Mouse (Mus musculus) lung, postnatal 25 days (tissue): ENCODE results near the gene Kpna2.

Experiments used
- DNase-seq: peaks from one replicate; pipeline ENCODE4 v3.0.0; 2022; ENCODE audit warnings: low spot score

Kpna2 gene

DNA sequence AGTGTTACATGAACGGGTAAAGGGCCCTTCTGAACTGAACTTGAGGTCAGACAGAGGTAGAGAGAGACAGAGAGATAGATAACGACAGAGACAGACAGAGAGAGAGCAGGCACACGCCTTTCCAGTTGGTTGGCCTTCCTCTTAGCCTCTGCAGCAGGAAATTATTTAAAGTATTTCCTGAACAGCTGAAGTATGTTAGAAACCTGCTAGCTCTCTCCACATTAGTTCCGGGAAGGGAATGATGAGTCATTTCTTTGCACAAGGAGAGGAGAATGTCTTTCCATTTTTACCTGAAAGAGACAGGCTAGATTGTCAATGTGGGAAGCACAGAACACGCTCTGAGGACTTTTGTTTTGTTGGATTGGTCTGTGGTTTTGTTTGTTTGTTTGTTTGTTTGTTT, 17.0 kb downstream of the Kpna2 start:
- DNase-seq = no peak

DNA sequence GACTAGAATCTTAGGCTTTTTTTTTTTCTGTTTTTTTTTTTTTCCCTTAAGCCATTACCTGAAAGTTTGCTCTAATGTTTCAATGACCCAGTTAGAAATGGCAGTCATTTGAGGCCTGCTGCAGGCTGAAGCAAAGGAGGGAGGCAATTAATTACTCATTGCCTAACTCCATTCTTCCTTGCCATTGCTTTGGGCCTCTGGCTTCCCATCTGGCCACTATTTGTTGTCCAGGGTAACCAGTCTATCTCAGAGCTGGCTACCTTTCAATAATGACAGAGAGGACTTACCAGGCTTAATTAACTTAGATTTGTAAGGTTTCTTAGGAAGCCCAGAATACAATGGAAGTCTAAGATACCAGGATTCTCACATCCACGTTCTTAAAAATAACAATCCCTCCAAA, 17.6 kb downstream of the Kpna2 start:
- no peak for DNase-seq

- DNase-seq = peak; percentile 83
Measured at GRCm38 (mm10) chr11:106980455-106980854, 18.9 kb downstream of the Kpna2 start.

- DNase-seq = peak; percentile 65
Measured at GRCm38 (mm10) chr11:106976194-106976593, 23.1 kb downstream of the Kpna2 start.

- no peak for DNase-seq
Measured at GRCm38 (mm10) chr11:106975419-106976177, 23.7 kb downstream of the Kpna2 start.

- DNase-seq = no peak
Measured at GRCm38 (mm10) chr11:106974440-106974839, 24.9 kb downstream of the Kpna2 start.

GRCm38 (mm10) chr11:106973016-106973415, 26.3 kb downstream of the Kpna2 start:
- DNase-seq = no peak

- no peak for DNase-seq
Measured at GRCm38 (mm10) chr11:106969798-106970197, 29.5 kb downstream of the Kpna2 start.

DNA sequence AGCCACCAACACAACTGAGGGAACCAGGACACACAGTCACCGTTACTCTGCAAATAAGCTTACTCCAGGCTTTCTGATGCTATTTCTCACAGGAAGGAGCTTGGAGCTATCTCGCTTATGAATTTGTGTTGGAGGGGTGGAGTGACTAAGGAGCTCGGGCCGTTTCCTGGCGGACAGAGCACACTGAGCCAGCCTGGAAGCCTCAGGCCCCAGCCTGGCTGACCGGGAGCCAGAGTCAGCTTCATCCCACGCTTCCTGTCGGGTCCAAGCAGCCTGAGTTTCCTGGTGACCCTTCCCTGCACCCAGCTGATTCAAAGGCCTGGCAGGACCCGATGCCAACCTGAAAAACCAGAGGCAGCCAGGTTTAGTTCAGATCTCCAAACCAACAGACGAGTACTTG, 31.7 kb downstream of the Kpna2 start:
- peak; percentile 79 for DNase-seq

GRCm38 (mm10) chr11:106965881-106966280, 33.5 kb downstream of the Kpna2 start:
- no peak for DNase-seq

DNA sequence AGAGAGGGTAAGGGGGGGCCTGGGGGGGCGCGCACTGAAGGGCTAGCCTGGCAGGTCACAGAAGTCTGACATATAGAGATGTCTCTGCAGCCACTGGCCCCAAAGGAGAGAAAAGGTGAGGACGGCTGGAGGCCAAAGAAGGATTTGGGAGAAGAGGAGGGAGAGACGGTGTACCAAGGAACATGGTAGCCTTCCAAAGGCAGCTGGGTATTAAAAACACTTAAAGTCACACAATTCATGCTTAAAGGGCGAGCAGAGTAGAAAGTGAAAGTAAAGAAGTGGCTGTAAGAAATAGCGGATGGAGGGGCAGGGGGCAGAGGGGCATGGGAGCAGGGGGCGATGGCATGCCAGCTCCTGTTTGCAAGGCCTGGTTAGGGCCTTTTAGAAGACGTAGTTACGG, 37.0 kb downstream of the Kpna2 start:
- DNase-seq = no peak

DNA sequence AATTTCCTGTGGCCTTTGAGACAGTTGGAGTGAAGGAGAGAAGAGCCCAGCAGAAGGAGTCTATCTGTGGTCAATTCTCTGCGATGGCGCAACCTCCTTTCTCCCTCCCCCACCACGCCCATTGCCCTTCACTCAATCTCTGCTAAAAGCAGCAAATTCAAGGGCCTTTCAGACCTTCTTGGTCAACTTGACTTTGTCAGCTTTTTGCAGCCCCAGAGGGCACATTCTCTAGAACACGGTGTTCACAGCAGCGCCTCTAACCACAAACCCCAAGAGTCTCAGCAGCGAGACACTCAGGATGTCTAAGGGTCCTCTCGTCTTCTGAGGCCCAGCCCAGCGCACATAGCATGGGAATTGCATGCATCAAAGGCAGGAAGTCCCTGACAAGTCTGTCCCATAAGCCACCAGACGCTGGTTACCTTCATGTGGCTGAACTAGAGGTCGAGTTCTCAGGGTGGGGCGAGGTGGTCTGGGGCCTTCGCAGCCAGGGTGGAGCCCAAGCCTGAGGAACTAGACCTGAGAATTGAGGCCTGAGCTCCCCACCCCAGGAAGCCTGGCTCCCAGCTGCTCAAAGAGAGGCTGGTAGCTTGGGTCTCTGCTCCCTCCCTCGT, 37.8 kb downstream of the Kpna2 start:
- DNase-seq = peak; percentile 61

- DNase-seq = no peak
Measured at GRCm38 (mm10) chr11:106959121-106959520, 40.2 kb downstream of the Kpna2 start.

DNA sequence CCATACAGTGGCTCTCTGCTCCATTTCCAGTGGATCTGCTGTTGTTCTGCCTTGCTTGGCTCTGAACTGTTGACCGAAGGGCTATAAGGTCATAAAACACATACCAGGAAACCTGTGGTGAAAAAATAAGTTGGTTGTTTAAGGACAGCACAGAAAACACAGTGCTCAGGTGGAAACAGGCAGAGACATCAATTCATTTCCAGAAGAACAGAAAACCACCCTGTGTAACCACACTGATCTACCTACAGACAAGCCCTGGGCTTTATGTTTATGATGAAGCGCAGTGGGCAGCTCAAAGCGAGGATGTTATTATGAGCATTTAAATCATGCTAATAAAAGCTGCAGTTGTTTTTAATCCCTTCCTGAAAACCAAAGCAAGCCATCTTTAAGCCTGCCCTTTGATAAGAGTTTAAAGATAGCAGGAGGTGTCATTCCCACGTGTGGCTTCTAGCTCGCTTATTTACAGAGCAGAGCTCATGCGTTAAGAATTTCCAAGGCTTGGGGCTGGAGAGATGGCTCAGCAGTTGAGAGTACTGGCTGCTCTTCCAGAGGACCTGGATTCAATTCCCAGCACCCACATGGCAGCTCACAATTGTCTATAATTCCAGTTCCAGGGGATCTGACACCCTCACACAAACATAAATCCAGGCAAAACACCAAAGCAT, 40.8 kb downstream of the Kpna2 start:
- no peak for DNase-seq

DNA sequence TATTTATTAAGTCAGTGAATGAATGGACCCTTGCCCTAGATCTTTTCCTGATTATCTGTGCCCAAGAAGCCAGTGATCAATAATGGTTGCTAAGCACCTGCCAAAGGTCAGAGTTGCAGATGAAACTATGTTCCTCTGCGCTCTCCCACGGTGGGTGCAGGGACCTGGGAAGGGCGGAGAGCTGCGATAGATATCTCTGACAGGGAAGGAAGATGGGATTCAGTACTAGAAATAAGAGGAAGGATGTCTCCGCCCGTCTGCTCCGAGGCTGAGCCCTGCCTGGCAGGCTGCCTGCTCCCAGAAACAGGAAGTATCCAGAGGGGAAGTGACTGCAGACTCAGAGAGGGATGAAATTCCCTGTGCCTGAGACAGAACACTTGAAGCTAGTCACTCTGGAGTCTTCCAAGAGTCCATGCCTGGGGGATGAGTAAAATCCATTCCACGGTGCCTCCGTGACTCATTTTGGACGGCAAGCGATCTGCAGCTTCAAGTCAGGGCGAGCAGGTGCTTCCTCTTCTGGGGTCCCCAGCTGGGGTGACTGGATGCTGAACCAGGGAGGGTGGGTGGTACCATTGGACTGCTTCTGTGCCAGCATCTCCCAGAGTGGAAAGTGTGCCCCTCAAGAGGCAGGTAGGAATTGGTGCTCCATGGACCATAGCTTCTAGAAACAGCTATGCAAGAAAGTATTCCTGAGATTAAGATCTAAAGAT, 41.9 kb downstream of the Kpna2 start:
- DNase-seq = peak; percentile 90

GRCm38 (mm10) chr11:106954566-106954965, 44.8 kb downstream of the Kpna2 start:
- DNase-seq = no peak

- no peak for DNase-seq
Measured at GRCm38 (mm10) chr11:106954116-106954515, 45.2 kb downstream of the Kpna2 start.
